Mouse (Mus musculus) erythroid progenitor cell, adult 5-6 weeks (primary cell): ENCODE data around the gene Dglucy. TPM values are rescaled to one million over a fixed set of nuclear protein-coding genes. Genes with fewer than 3 reads are reported as not detected.

Source experiments
- ATAC-seq: replicated peaks from 2 replicates; pipeline ENCODE4 v1.8.0; 2016; ENCODE audit warnings: moderate number of reproducible peaks, mild to moderate bottlenecking, moderate TSS enrichment, inconsistent platforms; ENCODE audit not compliant: poor library complexity, low FRiP score, severe bottlenecking
- total RNA-seq, 2 experiments: library from RNA; stranded (forward) in 1 of 2; stranded (reverse) in 1 of 2; fragments of 150-400 nt in 1 of 2; fragments of 186-747, 209-891 nt in 1 of 2; gene quantifications; 2 replicates each; pipeline versions ENCODE4 v1.2.3 to v1.2.4; 2015 to 2017; ENCODE audit warnings: low replicate concordance in 2 of 2

Gene Dglucy
- total RNA-seq, 2 experiments from 2014 or later = 0.42 TPM; not detected in 1

DNA sequence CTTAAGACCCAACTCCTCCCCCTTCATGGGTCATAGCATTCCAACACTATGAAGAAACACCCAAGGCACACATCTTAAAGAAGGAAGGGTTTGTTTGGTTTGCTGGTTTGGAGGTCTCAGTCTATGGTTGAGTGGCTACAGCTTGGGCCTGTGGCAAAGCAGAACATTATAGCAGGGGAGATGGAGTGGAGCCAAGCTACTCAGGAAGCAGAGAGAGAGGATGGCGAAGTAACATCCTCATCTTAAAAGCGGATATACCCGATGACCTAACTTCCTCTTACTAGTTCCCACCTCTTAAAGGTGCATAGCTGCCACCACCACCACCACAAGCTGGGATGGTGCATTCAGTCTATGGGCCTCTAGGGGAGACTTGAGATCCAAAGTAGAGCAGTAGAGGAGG lies 58.4 kb downstream of the Dglucy start:
- no peak for ATAC-seq

DNA sequence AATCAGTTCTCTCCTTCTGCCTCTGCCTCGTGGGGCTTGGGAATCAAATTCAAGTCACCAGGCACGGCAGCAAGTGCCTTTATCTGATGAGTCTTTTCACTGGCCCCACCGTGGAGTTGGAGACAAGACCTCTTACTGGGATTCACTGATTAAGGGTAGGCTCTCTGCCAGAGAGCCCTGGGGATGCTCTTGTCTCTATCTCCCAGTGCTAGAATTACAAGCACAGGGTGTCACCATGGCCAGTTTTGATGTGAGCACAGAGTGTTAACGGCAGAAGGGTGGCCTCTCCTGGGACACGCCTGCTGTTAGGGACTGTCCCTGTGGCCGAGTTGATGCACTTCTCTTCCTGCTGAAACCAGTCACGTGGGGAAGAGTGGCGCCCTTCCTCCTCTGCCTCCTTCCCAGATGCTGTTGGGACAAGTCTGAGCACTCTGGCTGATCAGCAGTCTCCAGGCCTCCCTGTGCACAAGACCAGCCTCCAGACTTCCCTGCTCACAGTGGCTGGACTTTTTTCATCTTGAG lies 60.3 kb downstream of the Dglucy start:
- no peak for ATAC-seq

DNA sequence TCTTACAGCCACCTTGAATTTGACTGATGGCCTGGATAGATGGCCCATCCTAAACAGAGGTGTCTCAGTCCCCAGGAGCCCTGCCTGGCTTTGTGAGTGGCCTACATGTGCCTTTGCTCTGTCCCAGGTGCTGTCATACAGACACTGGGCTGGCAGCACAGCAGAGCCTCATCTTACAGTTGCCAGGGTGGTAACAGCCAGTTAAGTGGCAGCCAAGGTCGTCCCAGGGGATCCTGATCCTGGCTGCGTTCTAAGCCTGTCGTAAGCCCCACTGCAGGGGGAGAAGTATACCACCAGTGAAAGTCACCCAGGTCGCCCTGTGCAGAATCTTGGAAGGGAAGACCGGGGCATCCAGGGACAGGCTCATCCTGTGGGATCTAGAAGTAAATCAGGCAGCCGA lies 61.1 kb downstream of the Dglucy start:
- no peak for ATAC-seq

DNA sequence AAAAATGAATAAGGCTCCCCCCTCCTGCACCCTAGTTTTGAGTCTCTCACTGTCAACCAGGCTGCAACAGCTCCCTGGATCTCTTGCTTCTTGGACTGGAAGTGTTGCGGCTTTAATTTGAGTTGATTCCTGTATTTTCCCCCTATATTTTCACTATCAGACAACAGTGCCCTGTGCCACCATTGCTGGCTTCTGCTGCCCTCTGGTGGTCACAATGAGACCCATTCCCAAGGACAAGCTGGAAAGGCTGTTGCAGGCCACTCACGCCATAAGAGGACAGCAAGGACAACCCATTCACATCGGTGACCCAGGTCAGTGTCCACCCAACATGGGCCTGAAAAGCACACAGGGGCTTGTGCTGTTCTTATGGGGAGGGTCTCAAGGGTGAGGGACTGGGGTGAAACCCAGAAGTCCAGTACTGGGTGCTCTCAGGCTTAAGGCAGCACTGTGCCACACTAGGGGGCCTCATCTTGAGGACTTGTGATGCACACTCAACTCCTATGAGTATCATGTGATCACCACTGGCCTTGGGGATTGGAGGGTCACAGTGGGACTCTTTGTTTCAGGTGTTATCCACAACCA lies 62.4 kb downstream of the Dglucy start:
- ATAC-seq = peak; percentile 75

DNA sequence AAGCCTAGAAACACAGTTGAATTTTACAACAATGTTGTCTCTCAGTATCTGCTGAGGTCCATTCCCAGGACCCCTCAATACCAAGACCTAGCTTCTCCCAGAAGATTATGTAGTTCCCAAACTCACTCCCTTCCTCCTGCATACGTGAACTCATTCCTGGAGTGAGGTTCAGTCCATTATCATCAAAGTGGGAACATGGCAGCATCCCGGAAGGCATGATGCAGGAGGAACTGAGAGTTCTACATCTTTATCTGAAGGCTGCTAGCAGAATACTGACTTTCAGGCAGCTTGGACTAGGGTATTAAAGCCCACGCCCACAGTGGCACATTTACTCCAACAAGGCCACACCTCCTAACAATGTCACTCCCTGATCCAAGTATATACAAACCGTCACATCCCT lies 64.3 kb downstream of the Dglucy start:
- no peak for ATAC-seq

DNA sequence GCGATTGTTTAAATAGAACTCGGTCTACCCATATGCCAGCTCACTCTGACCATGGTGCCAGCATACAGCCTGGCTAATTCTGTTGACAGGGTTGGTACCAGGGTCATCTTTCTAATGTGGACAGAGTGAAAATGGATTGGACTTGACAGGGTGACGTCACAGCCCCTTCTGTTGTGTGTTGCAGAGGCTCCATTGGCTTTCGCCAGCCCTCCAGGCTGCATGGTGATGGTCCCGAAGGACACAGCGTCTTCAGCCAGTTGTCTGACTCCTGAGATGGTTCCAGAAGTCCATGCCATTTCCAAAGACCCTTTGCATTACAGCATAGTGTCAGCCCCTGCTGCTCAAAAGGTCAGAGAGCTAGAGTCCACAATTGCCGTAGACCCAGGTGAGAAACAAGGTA lies 65.7 kb downstream of the Dglucy start:
- no peak for ATAC-seq

DNA sequence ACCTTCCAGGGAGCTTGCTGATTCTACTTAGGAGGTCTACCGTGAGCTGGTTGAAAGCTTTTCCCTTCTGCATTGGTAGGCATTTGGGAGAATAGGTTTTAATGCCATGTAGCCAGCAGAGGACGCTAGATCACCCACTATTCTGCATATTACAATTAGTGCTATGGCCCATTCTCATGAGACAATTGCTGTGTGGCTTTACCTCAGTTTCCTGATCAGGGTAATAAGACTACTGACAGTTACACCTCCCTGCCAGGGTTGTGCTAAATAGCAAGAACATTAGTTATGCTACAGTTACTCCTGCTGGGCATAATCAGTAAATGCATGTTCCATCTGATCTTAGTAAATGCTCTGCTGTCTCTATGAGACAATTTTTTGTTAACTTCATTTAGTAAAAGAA lies 67.0 kb downstream of the Dglucy start:
- ATAC-seq = no peak

DNA sequence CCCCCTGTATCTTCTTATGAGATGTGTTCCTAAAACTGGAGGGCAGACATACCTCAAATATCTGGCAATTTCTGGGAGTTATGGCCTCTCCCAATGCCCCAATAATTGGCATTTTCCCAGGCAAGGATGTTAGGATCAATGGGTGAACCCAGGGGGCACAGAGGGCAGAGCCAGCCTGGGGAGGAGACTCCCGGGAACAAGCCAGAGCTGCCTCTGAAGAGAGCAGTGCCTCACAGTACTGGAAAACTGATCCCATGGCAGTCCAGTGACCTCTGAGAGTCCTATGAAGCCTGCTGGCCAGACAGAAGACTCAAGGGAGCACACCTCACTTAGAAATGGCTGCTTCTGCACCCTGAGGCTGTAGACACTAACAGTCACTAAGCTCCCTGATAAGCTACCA lies 67.7 kb downstream of the Dglucy start:
- no peak for ATAC-seq

DNA sequence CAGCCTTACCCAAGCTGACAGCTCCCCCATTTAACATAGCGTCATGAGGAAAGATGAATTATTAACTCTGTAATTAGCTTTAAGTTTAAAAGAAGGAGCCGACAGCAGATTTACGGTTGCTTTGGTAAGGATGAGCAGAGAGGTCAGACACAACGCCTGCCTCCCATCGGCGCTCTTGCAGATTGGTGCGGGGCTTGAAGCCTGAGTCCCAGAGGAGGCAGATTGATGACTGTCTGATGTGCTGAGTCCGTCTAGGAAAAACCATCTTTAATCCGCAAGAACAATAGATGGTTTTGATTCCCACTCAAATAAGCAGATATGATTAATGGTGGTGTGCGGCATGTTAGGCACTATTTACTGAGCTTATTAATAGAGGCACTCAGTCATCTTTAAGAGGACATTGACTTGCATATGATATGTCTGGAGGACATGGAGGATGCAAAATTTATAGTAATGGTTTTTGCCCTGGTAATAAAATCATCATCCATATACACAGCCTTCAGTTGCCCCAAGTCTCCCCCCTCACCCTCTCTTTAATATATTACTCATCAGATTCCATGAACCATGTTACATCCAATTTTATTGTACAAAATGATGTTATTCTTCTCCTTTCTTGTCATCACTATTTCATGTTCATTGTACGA lies 68.7 kb downstream of the Dglucy start:
- ATAC-seq = no peak

DNA sequence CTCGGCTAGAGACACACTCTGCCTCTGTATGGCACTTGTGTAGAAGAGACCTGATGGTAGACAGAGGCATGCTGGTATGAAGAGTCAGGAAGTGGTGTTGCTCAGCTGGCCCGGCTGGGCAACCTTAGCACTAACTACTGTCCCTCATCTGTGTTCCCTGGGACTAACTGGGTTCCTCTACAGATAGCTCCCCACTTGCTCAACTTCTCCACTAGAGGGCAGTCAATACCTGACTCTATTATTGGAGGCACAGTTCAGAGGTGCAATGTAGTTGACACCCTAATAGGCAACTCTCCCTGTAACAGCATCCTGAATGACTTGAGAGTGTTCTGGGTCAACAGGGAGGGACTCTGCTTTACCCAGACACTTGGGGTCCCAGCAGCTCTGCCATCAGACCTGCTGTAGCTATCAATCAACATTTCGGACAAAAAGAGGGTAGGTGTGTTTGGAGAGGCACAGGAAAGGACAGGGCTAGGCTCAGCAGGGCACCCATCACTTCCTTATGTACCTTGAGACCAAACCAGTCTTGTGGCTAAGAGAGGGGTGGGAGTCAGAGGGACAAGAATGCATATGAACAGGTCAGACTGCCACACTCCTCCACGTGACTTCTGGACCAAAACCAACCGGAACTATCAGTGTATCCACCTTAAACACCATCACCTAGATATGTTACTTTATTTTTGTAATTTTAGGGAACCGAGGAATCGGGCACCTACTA lies 70.7 kb downstream of the Dglucy start:
- peak; percentile 86 for ATAC-seq

DNA sequence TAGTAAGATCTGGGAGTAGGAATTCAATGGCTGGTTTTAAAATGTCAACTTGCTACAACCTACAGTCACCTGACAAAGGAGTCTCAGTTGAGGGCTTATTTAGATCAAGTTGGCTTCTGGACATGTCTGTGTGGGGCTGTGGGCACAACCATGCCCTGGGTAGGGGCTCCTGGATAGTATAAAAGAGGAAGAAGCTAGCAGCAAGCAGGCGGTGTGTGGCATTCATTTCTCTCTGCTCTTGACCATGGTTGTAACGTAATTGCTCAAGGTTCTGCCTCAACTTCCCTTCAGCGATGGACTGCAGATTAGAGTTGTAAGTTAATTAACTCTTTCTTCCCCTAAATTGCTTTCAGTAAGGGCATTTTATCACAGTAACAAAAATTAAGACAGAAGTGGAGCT lies 73.5 kb downstream of the Dglucy start:
- ATAC-seq = no peak

DNA sequence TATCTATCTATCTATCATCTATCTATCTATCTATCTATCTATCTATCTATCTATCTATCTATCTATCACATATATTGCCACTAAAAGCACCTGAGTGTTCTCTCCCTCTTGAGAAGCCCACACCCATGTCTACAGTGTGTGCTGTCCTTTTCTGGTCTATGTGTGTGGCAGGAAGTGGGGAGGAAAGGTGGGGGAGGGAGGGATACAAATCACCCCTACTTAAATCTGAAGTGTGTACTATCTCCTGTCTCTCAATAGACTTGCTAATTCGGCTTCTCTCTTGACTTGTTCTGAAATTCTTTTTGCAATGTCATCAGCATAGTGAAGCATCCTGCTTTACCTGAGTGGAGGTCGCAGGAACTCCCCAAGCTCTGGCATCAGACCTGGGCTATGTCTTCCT lies 77.5 kb downstream of the Dglucy start:
- no peak for ATAC-seq

DNA sequence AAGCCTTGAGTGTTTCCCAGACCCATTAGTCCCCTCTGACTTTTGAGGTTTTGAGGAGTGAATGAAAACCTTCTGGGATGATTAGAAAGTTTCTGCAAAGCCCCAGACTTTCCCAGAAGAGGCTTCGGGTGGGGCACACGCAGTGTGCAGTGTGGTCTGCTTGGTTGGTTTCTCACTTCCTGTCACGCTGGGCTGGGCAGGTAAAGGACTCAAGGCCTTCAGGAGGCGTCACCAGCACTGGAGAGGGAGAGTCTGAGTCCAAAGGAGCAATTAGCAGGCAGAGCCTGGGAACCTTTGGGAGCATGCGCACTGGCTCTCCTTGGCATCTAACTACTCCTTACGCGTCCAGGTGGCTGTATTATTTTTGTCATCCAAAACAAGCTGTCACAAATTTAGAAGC lies 78.9 kb downstream of the Dglucy start:
- ATAC-seq = no peak

DNA sequence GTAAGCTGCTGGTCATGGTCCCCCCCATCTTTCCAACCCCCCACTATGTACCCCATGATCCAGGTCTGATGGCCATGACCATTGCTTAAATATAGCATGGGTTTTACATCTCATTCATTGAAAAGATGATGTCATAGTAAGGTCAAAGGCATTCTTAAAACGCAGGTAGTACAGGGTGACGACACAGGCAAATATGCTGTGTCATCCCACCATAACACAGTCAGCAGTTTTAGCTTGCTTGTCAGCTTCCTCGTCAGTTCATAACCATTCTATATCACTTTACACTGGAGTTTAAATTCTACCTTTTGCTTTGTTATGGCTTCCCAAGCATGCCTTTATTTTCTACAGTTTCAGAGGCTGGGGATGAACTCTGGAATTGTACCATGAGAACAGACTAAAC lies 83.4 kb downstream of the Dglucy start:
- no peak for ATAC-seq

DNA sequence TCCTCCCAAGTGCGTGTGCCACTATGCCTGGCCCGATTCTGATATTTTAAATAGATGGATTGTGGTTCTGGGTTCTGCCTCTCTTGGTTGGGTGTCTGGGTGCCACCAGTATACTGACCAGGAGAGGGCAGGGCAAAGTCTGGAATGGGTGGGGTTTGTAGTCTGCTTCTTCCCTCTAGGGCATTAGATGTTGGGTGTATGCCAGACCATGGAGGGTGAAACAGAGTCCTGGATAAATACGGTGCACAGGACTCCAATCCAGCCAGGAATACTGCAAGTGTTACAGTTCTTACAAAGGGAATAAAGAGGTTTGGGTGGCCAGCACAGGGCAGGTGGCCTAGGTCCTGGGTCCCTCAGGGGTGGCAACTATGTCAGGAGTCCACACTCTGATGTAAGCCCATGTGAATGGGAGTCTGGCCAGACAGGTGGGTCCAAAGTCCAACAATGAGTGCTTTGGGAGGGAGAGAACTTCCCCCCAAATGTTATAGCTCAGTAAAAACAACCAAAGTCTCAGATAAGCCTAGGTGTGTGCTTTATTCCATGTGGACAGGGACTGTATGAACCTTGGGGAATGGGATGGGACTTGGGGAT lies 84.1 kb downstream of the Dglucy start:
- no peak for ATAC-seq

DNA sequence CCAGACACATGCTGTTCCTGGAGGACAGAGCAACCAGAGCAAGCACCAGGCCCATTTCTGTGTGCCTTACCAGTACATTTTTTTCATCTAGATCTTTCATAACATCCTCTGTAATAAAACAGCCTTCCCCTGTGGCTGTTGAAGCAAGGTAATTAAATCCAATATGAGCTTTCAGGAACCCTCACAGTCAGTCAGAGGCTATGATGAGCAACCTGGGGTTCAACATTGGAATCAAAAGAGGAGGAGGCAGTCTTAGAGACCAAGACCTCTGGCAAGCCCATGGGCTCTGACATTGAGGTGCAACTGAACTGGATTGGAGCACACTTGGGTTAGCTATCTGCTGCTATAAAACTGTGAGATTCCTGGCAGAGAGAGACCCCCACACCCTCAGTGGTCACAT lies 86.2 kb downstream of the Dglucy start:
- no peak for ATAC-seq

DNA sequence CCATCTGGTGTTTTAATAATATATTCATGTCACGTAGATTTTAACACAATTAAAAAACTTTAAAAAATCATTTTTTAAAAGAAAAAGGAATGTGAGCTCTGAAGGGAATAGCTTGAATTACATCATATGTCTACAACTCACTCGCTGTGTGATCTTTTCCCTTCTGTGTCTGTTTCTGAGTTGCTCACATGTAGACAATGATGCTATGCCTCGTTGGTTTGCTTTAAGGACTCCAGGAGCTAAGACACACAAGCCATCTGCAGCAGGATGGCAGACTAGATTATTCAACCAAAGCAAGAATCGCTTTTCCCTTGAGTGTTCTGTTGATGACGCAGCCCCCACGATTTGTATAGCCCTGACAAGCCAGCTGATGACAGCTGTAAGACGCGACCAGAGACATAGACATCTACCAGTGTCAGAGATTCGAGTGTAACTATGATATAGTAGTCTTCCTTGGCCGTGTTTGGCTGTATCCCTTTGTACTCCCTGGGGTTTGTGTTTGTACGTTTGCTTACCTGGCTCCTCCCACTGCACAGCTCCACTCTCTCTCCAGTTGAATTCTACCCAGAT lies 86.7 kb downstream of the Dglucy start:
- no peak for ATAC-seq

DNA sequence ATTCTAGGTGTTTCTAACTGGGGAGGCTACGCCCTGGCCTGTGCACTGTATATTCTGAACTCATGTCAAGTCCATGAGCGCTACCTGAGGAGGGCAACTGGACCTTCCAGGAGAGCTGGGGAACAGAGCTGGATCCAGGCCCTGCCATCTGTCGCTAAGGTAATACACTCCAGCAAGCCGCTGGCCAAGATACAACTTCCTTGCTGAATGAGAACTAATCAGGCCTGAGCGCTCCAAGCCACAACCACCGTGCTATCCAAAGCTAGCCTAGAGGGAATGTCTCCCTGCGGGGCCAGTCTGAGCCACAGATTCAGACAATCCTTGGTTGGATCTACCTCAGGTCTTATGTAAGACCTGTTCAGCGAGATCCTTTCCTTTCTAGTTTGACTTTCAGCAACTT lies 88.2 kb downstream of the Dglucy start:
- ATAC-seq = no peak

DNA sequence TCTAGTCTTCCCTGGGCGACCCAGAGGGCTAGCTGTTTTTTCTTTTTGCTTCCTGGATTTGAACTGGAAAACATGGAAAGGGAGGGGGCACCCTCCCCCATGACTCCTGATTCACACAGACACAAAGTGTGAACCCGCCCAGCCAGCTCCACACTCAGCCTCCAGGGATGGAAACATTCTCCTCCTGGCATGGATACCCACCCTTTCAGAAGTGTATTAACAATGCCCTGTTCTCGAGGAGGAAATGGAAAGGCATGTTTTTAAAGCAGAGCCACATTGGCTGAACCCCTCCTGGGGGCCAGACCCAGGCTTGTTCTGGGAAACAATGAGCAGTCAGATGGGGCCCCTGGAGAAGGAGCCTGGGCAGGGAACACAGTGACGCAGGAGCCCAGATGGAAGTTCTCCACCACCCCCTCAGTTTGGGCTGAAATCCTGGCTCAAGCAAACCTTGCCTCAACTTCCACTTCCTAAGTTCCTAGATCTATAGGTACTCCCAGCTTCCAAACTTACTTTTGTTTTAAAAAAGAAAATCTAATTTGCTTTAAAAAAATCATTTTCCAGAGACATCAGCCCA lies 89.3 kb downstream of the Dglucy start:
- no peak for ATAC-seq

DNA sequence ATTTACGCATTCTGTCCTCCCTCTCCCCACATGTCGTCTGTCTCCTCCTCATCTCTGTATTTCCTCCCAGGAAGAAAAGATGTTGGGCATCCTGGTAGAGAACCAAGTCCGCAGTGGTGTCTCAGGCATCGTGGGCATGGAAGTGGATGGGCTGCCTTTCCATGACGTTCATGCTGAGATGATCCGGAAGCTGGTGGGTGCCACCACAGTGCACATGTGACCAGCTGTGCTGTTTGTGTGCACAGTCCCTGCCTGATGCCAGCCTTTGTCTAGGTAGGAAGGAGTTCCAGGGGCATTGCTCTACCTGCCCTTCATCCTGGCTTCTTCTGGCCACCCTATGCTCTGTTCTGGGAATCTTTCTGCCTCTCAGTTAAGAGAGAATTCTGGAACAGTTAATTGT lies 92.4 kb downstream of the Dglucy start:
- no peak for ATAC-seq
